Mouse (Mus musculus): ENCODE results near the gene Olfm4.

DNA sequence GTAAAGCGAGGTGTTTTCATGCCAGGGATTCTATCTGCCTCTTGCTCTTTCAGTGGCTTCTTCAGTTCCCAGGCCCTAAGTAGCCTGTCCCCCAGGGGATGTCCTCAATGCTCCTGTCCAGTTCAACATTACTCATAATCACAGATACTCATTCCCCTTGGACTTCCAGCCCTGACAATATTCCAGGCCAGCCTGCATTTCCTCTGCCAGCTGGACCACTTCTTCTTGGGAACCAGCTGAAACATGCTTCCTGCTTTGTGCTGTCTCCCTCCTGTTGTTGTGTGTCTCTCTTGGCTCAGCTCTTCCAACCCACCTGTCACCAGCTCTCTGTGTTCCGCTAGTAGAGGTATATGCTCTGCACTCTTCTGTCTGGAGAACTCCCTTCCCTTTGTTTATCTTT is 1.8 kb downstream of the Olfm4 start:
- TF ChIP-seq CTCF (IDR thresholded peaks at IDR 0.05; ENCODE audit: borderline replicate concordance, extremely low read depth, insufficient read depth, insufficient read length) (no peak), POLR2A (IDR thresholded peaks at IDR 0.05; ENCODE audit: borderline replicate concordance, extremely low read depth, insufficient read depth, insufficient read length, poor library complexity, severe bottlenecking) (no peak)

Data from brain, embryonic 14.5 days (tissue).